ENCODE assay signal across 16 mouse cellular contexts in genomic region chr12:73464311-73464710, GRCm38 (mm10).
"Had no signal": no experiment of that assay in that cellular context is flagged by ENCODE, and none has a peak within 500 bp of the region (broad histone marks: within the 10 kb centered on the region; RNA-seq: fewer than 3 reads in every experiment).

No protein-coding gene starts in this region.

- H3K4me3 ChIP-seq: neural tube, embryonic 13.5 days; neural tube, embryonic 15.5 days; stomach, embryonic 15.5 days had no signal

- H3K27ac ChIP-seq: neural tube, embryonic 13.5 days; neural tube, embryonic 15.5 days; stomach, embryonic 15.5 days; stomach, postnatal 0 days had no signal

- H3K9me3 ChIP-seq: neural tube, embryonic 13.5 days; neural tube, embryonic 15.5 days; stomach, embryonic 15.5 days had no signal

- H3K27me3 ChIP-seq: neural tube, embryonic 13.5 days; neural tube, embryonic 15.5 days; stomach, embryonic 15.5 days had no signal

- H3K9ac ChIP-seq: neural tube, embryonic 13.5 days; neural tube, embryonic 15.5 days; stomach, embryonic 15.5 days had no signal

- DNase-seq: retina, postnatal 1 day; right cerebral cortex, adult 18-20 months; right cerebral cortex, postnatal 14 days; right cerebral cortex, postnatal 25 days; right cerebral cortex, postnatal 4 days; spleen, adult 18-20 months; thymus, adult 18-20 months; thymus, adult 2 months; thymus, postnatal 14 days; thymus, postnatal 25 days; thymus, postnatal 36 days; thymus, postnatal 4 days had no signal

- H3K4me2 ChIP-seq: neural tube, embryonic 13.5 days; neural tube, embryonic 15.5 days; stomach, embryonic 15.5 days had no signal

- H3K36me3 ChIP-seq: neural tube, embryonic 13.5 days; neural tube, embryonic 15.5 days; stomach, embryonic 15.5 days had no signal
